Mouse (Mus musculus): Measurements from ENCODE around the gene Dnlz. TPM values are rescaled to one million over a fixed set of nuclear protein-coding genes. Genes with fewer than 3 reads are reported as not detected.
A peak's percentile ranks its signal among the peaks of the same experiment; 100 is the strongest.

The Dnlz gene
- polyA plus RNA-seq, 1 experiment from 2014 or later, result 15.1 TPM

DNA sequence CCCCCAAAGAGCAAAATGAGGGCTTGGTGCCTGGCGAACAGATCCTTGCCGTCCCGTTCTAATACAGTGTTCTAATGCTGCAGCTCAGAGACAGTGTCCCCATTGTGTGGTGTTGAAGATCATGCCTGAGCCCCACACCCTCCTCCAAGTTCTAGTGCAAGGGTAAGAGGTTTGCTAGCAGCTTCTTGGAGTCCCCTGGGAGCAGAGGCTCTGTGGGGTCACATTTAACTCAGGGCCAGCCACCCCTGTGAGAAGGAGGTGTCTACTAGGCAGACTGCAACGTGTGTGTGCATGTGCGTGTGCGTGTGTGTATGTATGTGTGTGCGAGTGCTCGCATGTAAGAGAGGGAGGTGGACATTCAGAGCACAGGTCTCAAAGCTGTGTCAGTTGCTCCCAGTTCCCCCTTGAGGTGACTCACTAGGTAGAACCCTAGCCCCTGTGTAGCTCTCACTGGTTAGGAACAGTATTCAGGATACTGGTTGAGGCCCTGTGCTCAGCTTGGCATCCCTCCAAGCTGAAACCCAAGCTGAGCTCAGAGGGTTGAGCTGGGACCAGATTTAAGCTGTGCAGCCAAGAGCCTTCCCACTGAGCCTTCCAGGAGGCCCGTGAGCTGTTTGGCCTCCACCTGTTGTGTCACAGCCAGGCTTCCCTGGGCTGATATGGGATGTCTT lies 35.2 kb downstream of the Dnlz start:
- peak overlapping the region; percentile 91 for H3K27ac ChIP-seq (replicated peaks)
- H3K4me3 ChIP-seq (ENCODE audit: low read depth, low read length), result peak overlapping the region; percentile 69
- peak overlapping the region; percentile 82 for H3K9ac ChIP-seq (ENCODE audit: low read length)
- H3K36me3 ChIP-seq (ENCODE audit: control insufficient read depth, insufficient read depth, low read length), result no peaks in the 10 kb centered on the region
- H3K4me1 ChIP-seq (replicated peaks; ENCODE audit: control insufficient read depth, insufficient read depth), result peaks cover 7% of the 10 kb centered on the region; the same call in 1 of the 2 replicates
- ATAC-seq (ENCODE audit: low FRiP score, low TSS enrichment) (no peak), DNase-seq (ENCODE audit: low spot score) (no peak)
- H3K9me3 ChIP-seq (ENCODE audit: control insufficient read depth, low read length), result no peaks in the 10 kb centered on the region
- TF ChIP-seq CTCF (IDR thresholded peaks at IDR 0.05; ENCODE audit: low read depth) (no peak), EP300 (optimal IDR thresholded peaks at IDR 0.05) (no peak)
- H3K27me3 ChIP-seq (ENCODE audit: control insufficient read depth, insufficient read depth, low read length), result no peaks in the 10 kb centered on the region
- peak overlapping the region; percentile 83 for H3K4me2 ChIP-seq (replicated peaks; ENCODE audit: low read depth)
- WGBS, result 29% methylated on average over 9 of the region's 9 CpGs

DNA sequence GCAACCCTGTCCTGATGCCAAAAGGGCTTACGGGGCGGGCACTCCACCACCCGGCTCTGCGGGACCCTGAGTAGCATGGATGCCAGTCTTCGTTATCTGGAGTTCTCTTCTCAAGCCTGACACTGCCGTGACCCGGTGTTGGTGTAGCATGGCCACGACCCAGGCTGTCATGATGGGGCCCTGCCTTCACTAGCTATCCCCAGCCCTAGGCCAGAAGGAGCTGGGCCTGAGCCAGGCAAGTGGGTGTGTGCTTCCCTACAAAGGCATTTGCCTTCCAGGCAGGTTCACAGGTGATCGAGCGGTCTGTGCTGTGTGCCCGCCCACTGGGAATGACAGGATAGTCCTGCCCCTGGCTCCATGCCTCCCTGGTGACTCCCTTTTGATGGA lies 36.0 kb downstream of the Dnlz start:
- Histone ChIP-seq H3K4me1 (replicated peaks; ENCODE audit: control insufficient read depth, insufficient read depth) (peaks cover 7% of the 10 kb centered on the region; the same call in 1 of the 2 replicates), H3K9me3 (ENCODE audit: control insufficient read depth, low read length) (no peaks in the 10 kb centered on the region), H3K27me3 (ENCODE audit: control insufficient read depth, insufficient read depth, low read length) (no peaks in the 10 kb centered on the region), H3K27ac (replicated peaks) (peak overlapping the region; percentile 91), H3K36me3 (ENCODE audit: control insufficient read depth, insufficient read depth, low read length) (no peaks in the 10 kb centered on the region), H3K4me3 (ENCODE audit: low read depth, low read length) (peak overlapping the region; percentile 69), H3K4me2 (replicated peaks; ENCODE audit: low read depth) (peak overlapping the region; percentile 83), H3K9ac (ENCODE audit: low read length) (peak overlapping the region; percentile 82)
- ATAC-seq (ENCODE audit: low FRiP score, low TSS enrichment), result peak; percentile 70
- 0% methylated on average over 11 of the region's 11 CpGs for WGBS
- DNase-seq (ENCODE audit: low spot score), result peak; percentile 82
- no peak for TF ChIP-seq CTCF (IDR thresholded peaks at IDR 0.05; ENCODE audit: low read depth)
- TF ChIP-seq EP300 (optimal IDR thresholded peaks at IDR 0.05), result no peak

DNA sequence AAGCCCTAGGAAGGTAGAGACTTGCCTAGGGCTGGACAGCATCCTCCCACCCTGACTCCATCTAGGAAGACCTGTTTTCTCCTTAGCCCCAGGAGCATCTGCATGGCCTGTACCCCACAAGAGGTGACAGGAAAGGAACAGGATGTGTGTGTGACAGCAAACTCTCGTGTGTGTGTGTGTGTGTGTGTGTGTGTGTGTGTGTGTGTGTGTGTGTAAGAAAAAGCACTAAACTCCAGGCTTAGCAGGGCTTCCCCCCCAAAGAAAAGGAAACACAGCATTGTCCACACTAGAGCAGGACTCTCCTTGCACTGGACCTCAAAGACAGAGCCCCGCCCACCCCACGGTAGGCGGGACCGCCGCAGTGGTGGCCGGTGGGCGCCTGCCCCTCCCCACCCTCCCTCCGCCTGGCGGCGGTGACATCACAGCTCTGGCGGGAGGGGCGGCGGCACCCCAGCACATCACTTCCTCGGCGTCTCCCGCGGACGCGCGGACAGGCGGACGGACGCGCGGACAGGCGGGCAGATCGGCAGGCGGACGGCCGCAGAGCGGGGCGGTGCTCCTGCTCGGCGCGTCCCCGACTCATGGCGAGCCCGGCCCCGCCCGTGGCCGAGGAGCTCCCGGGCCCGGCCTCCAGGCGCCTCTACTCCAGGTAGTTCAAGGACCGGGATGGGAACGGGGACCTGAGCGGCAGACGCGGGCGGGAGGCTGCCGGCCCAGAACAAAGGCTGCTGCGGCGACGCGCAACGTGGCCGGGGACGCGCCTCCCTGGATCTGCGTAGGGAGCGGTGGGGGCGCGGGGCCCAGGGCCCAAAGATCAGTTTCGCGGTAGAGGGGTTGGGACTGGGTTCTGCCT lies 36.6 kb downstream of the Dnlz start, which contains the start of gene Gpsm1:
Gene Gpsm1 (plus strand): TSS at position 444 of the 853 bp plus-strand sequence.
- ATAC-seq (ENCODE audit: low FRiP score, low TSS enrichment) (peak; percentile 69), DNase-seq (ENCODE audit: low spot score) (peak; percentile 83)
- H3K9ac ChIP-seq (ENCODE audit: low read length), result peak within 1 kb of the TSS; percentile 82
- H3K9me3 ChIP-seq (ENCODE audit: control insufficient read depth, low read length), result no peaks in the 10 kb centered on the region
- H3K4me2 ChIP-seq (replicated peaks; ENCODE audit: low read depth), result peak within 1 kb of the TSS; percentile 83
- under 1% methylated on average over 62 of the region's 66 CpGs for WGBS
- no peaks in the 10 kb centered on the region for H3K27me3 ChIP-seq (ENCODE audit: control insufficient read depth, insufficient read depth, low read length)
- no peak for TF ChIP-seq EP300 (optimal IDR thresholded peaks at IDR 0.05)
- TF ChIP-seq CTCF (IDR thresholded peaks at IDR 0.05; ENCODE audit: low read depth), result no peak
- H3K4me1 ChIP-seq (replicated peaks; ENCODE audit: control insufficient read depth, insufficient read depth), result peaks cover 7% of the 10 kb centered on the region; the same call in 1 of the 2 replicates
- H3K4me3 ChIP-seq (ENCODE audit: low read depth, low read length), result peak within 1 kb of the TSS; percentile 69
- peak within 1 kb of the TSS; percentile 91 for H3K27ac ChIP-seq (replicated peaks)
- H3K36me3 ChIP-seq (ENCODE audit: control insufficient read depth, insufficient read depth, low read length), result no peaks in the 10 kb centered on the region

DNA sequence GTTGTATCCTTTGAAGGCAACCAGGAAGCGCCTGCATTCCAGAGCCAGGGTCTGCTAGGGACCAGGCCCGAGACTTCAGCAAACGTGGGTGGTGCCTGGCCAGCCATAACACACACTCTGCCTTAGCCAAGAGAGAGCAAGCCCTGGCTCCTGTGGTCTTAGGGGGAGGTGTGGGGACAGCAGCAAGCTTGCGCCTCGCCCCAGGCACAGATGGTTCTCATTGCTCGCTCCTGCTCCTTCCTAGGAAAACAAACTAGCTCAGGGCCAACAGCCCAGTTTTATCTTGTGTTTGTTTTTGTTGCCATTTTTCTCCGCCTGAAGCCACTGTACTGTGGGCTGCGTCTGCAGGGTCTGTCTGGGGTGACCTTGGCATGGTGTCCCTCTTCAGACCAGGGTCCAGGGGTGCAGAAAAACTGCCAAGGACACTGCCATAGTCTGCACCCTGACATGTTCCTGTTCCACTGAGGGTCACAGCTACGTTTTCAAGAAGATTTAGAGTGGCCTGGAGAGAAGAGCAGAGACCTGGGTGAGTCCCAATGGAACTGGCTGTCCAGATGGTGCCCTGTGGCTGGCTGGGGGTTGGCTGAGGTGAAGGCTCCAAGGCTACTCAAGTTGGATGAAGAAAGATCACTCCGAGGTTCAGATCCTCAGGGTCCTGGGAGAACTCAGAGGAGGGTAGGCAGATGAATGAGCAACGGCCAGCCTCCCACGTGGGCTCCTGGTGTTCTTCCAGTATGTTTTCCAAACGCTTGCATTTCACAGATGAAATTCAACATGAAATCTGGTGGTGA lies 37.4 kb downstream of the Dnlz start:
- peaks cover 7% of the 10 kb centered on the region; the same call in 1 of the 2 replicates for H3K4me1 ChIP-seq (replicated peaks; ENCODE audit: control insufficient read depth, insufficient read depth)
- H3K9ac ChIP-seq (ENCODE audit: low read length), result no peak overlapping the region
- H3K4me2 ChIP-seq (replicated peaks; ENCODE audit: low read depth), result peak overlapping the region; percentile 83
- ATAC-seq (ENCODE audit: low FRiP score, low TSS enrichment) (peak; percentile 14; the same call in 1 of the 2 replicates), DNase-seq (ENCODE audit: low spot score) (peak; percentile 50)
- TF ChIP-seq CTCF (IDR thresholded peaks at IDR 0.05; ENCODE audit: low read depth), result no peak
- TF ChIP-seq EP300 (optimal IDR thresholded peaks at IDR 0.05), result no peak
- H3K9me3 ChIP-seq (ENCODE audit: control insufficient read depth, low read length), result no peaks in the 10 kb centered on the region
- H3K27ac ChIP-seq (replicated peaks), result peak overlapping the region; percentile 91
- H3K27me3 ChIP-seq (ENCODE audit: control insufficient read depth, insufficient read depth, low read length), result no peaks in the 10 kb centered on the region
- 29% methylated on average over 13 of the region's 13 CpGs for WGBS
- peak overlapping the region; percentile 69 for H3K4me3 ChIP-seq (ENCODE audit: low read depth, low read length)
- H3K36me3 ChIP-seq (ENCODE audit: control insufficient read depth, insufficient read depth, low read length), result no peaks in the 10 kb centered on the region

DNA sequence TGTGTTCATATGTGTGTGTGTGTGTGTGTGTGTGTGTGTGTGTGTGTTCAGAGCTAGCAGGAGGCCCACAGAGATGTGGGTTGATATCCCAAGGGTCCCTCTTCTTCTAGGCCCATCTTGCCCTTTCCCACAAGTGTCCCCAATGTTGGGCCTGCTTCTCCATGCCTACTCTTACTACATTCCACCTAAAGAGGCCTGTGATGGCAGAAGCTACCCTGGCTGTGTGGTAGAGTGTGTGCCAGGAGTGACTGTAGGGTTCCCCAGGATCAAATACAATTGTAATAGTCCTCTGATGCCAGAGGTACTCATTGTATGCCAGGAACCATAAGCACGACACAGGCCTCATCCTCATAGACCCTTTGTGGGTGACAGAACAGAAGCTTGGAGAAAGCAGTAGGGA lies 38.5 kb downstream of the Dnlz start:
- Histone ChIP-seq H3K9me3 (ENCODE audit: control insufficient read depth, low read length) (no peaks in the 10 kb centered on the region), H3K9ac (ENCODE audit: low read length) (no peak overlapping the region), H3K4me2 (replicated peaks; ENCODE audit: low read depth) (no peak overlapping the region), H3K36me3 (ENCODE audit: control insufficient read depth, insufficient read depth, low read length) (no peaks in the 10 kb centered on the region), H3K27ac (replicated peaks) (no peak overlapping the region), H3K4me3 (ENCODE audit: low read depth, low read length) (no peak overlapping the region), H3K4me1 (replicated peaks; ENCODE audit: control insufficient read depth, insufficient read depth) (peaks cover 7% of the 10 kb centered on the region; the same call in 1 of the 2 replicates), H3K27me3 (ENCODE audit: control insufficient read depth, insufficient read depth, low read length) (no peaks in the 10 kb centered on the region)
- WGBS, result 86% methylated on average over 1 of the region's 1 CpGs
- DNase-seq (ENCODE audit: low spot score) (no peak), ATAC-seq (ENCODE audit: low FRiP score, low TSS enrichment) (no peak)
- TF ChIP-seq CTCF (IDR thresholded peaks at IDR 0.05; ENCODE audit: low read depth) (no peak), EP300 (optimal IDR thresholded peaks at IDR 0.05) (no peak)
